Mouse (Mus musculus) heart, embryonic 11.5 days (tissue): Measurements from ENCODE around the gene Lnpk. TPM values are rescaled to one million over a fixed set of nuclear protein-coding genes. Genes with fewer than 3 reads are reported as not detected.

ENCODE experiments used
- ATAC-seq: fragments of 200-750 bp; cut with Nextera tagmentation; replicated peaks from 2 replicates; pipeline ENCODE4 v1.8.0; 2017; ENCODE audit warnings: moderate library complexity; ENCODE audit not compliant: insufficient number of reproducible peaks, low FRiP score, low TSS enrichment
- H3K27ac ChIP-seq: fragments of 300-500 bp; sonication (generic); 2 replicates; pipeline ENCODE4 v1.5.1; 2014; ENCODE audit warnings: mild to moderate bottlenecking, low read depth, low read length
- H3K27me3 ChIP-seq: fragments of 300-500 bp; sonication (generic); 2 replicates; pipeline ENCODE4 v1.6.1; 2014; ENCODE audit warnings: mild to moderate bottlenecking, low read length, mixed read lengths; ENCODE audit not compliant: control insufficient read depth, insufficient read depth
- H3K36me3 ChIP-seq: fragments of 300-500 bp; sonication (generic); 2 replicates; pipeline ENCODE4 v1.6.1; 2014; ENCODE audit warnings: mild to moderate bottlenecking, low read length, moderate library complexity, mixed read lengths; ENCODE audit not compliant: control insufficient read depth, insufficient read depth
- H3K4me1 ChIP-seq: fragments of 300-500 bp; sonication (generic); 2 replicates; pipeline ENCODE4 v1.6.1; 2014; ENCODE audit warnings: low read length; ENCODE audit not compliant: control insufficient read depth, insufficient read depth
- H3K4me2 ChIP-seq: fragments of 300-500 bp; sonication (generic); 2 replicates; pipeline ENCODE4 v1.6.1; 2014; ENCODE audit warnings: mild to moderate bottlenecking, moderate library complexity
- H3K4me3 ChIP-seq: fragments of 300-500 bp; sonication (generic); 2 replicates; pipeline ENCODE4 v1.5.1; 2014; ENCODE audit warnings: low read depth, low read length
- H3K9ac ChIP-seq: fragments of 300-500 bp; sonication (generic); 2 replicates; pipeline ENCODE4 v1.6.1; 2014; ENCODE audit warnings: mild to moderate bottlenecking, low read depth, low read length, moderate library complexity
- H3K9me3 ChIP-seq: fragments of 300-500 bp; sonication (generic); replicated peaks from 2 replicates; pipeline ENCODE4 v1.6.1; 2016; ENCODE audit warnings: low read length; ENCODE audit not compliant: control insufficient read depth
- WGBS: fragments of 180-500 bp; shearing (Covaris S2); extraction: QIAGEN DNeasy Blood & Tissue Kit; methylation state at CpG from one replicate; pipeline ENCODE4 v1.1.7; 2014; ENCODE audit not compliant: insufficient replicate concordance; 5-methylcytosine and 5-hydroxymethylcytosine counted together
- polyA plus RNA-seq: library from polyadenylated mRNA; unstranded; fragments of >200 nt; fragmentation: Nextera tagmentation; extraction: Ambion mirVana; gene quantifications from 2 replicates; pipeline ENCODE4 v1.2.1, GENCODE M21; 2014

Lnpk gene
- polyA plus RNA-seq, 1 experiment from 2014 or later: 23.1 TPM

- Histone ChIP-seq H3K4me3 (no peak overlapping the region), H3K4me2 (no peak overlapping the region), H3K27me3 (no peaks in the 10 kb centered on the region), H3K27ac (no peak overlapping the region), H3K36me3 (no peaks in the 10 kb centered on the region), H3K9me3 (no peaks in the 10 kb centered on the region), H3K9ac (no peak overlapping the region), H3K4me1 (no peaks in the 10 kb centered on the region)
- WGBS: 84% methylated on average over 3 of the region's 3 CpGs
- ATAC-seq: no peak
Observed at GRCm38 (mm10) chr2:74597169-74597568, 17.9 kb upstream of the Lnpk start.

- Histone ChIP-seq H3K9ac (no peak overlapping the region), H3K4me3 (no peak overlapping the region), H3K27me3 (no peaks in the 10 kb centered on the region), H3K9me3 (no peaks in the 10 kb centered on the region), H3K4me2 (no peak overlapping the region), H3K36me3 (no peaks in the 10 kb centered on the region), H3K27ac (no peak overlapping the region), H3K4me1 (no peaks in the 10 kb centered on the region)
- ATAC-seq: no peak
Observed at GRCm38 (mm10) chr2:74596094-74596493, 16.9 kb upstream of the Lnpk start.

GRCm38 (mm10) chr2:74578146-74578842, 941 bp downstream of the Lnpk start:
- Histone ChIP-seq H3K4me3 (peak overlapping the region; percentile 95), H3K27me3 (no peaks in the 10 kb centered on the region), H3K9ac (peak overlapping the region; percentile 92), H3K4me2 (peak overlapping the region; percentile 85), H3K4me1 (no peaks in the 10 kb centered on the region), H3K27ac (peak overlapping the region; percentile 84), H3K9me3 (no peaks in the 10 kb centered on the region), H3K36me3 (no peaks in the 10 kb centered on the region)
- peak; percentile 74 for ATAC-seq
- under 1% methylated on average over 54 of the region's 55 CpGs for WGBS

GRCm38 (mm10) chr2:74570390-74570789, 8.8 kb downstream of the Lnpk start:
- Histone ChIP-seq H3K36me3 (no peaks in the 10 kb centered on the region; the same call in 1 of the 2 replicates), H3K27me3 (no peaks in the 10 kb centered on the region), H3K4me1 (no peaks in the 10 kb centered on the region), H3K4me3 (no peak overlapping the region), H3K27ac (no peak overlapping the region), H3K4me2 (no peak overlapping the region), H3K9ac (no peak overlapping the region), H3K9me3 (no peaks in the 10 kb centered on the region)
- no peak for ATAC-seq
- WGBS: 72% methylated on average over 4 of the region's 4 CpGs

GRCm38 (mm10) chr2:74559822-74560221, 19.4 kb downstream of the Lnpk start:
- Histone ChIP-seq H3K4me3 (no peak overlapping the region), H3K27ac (no peak overlapping the region), H3K9ac (no peak overlapping the region), H3K36me3 (no peaks in the 10 kb centered on the region), H3K4me2 (no peak overlapping the region), H3K4me1 (no peaks in the 10 kb centered on the region), H3K9me3 (no peaks in the 10 kb centered on the region), H3K27me3 (no peaks in the 10 kb centered on the region)
- no peak for ATAC-seq
- 41% methylated on average over 2 of the region's 2 CpGs for WGBS

GRCm38 (mm10) chr2:74559092-74559491, 20.1 kb downstream of the Lnpk start:
- Histone ChIP-seq H3K36me3 (no peaks in the 10 kb centered on the region), H3K4me2 (no peak overlapping the region), H3K27ac (no peak overlapping the region), H3K9ac (no peak overlapping the region), H3K27me3 (no peaks in the 10 kb centered on the region), H3K4me1 (no peaks in the 10 kb centered on the region), H3K9me3 (no peaks in the 10 kb centered on the region), H3K4me3 (no peak overlapping the region)
- 83% methylated on average over 2 of the region's 2 CpGs for WGBS
- no peak for ATAC-seq

- 53% methylated on average over 2 of the region's 2 CpGs for WGBS
Observed at GRCm38 (mm10) chr2:74557451-74557850, 21.8 kb downstream of the Lnpk start.

GRCm38 (mm10) chr2:74551929-74552328, 27.3 kb downstream of the Lnpk start:
- H3K27ac ChIP-seq: no peak overlapping the region
- H3K4me3 ChIP-seq: no peak overlapping the region
- H3K9ac ChIP-seq: no peak overlapping the region
- H3K9me3 ChIP-seq: no peaks in the 10 kb centered on the region
- H3K27me3 ChIP-seq: no peaks in the 10 kb centered on the region
- H3K4me1 ChIP-seq: no peaks in the 10 kb centered on the region
- H3K4me2 ChIP-seq: no peak overlapping the region
- H3K36me3 ChIP-seq: peaks cover 8% of the 10 kb centered on the region
- no peak for ATAC-seq

More at GRCm38 (mm10) chr2:74557451-74557850, 21.8 kb downstream of the Lnpk start:
- Histone ChIP-seq H3K9ac (no peak overlapping the region), H3K4me1 (no peaks in the 10 kb centered on the region), H3K9me3 (no peaks in the 10 kb centered on the region), H3K4me2 (no peak overlapping the region), H3K27me3 (no peaks in the 10 kb centered on the region), H3K36me3 (peaks cover 8% of the 10 kb centered on the region), H3K4me3 (no peak overlapping the region), H3K27ac (no peak overlapping the region)
- no peak for ATAC-seq

- H3K27ac ChIP-seq: no peak overlapping the region
- ATAC-seq: no peak
- no peaks in the 10 kb centered on the region for H3K27me3 ChIP-seq
- no peaks in the 10 kb centered on the region for H3K4me1 ChIP-seq
- peaks cover 5% of the 10 kb centered on the region for H3K36me3 ChIP-seq
- WGBS: 79% methylated on average over 2 of the region's 2 CpGs
- no peak overlapping the region for H3K4me2 ChIP-seq
- H3K9ac ChIP-seq: no peak overlapping the region
- H3K9me3 ChIP-seq: no peaks in the 10 kb centered on the region
- no peak overlapping the region for H3K4me3 ChIP-seq
Observed at GRCm38 (mm10) chr2:74548306-74548705, 30.9 kb downstream of the Lnpk start.
